Mouse (Mus musculus): Measurements from ENCODE around the gene Klhl31.

Gene Klhl31

DNA sequence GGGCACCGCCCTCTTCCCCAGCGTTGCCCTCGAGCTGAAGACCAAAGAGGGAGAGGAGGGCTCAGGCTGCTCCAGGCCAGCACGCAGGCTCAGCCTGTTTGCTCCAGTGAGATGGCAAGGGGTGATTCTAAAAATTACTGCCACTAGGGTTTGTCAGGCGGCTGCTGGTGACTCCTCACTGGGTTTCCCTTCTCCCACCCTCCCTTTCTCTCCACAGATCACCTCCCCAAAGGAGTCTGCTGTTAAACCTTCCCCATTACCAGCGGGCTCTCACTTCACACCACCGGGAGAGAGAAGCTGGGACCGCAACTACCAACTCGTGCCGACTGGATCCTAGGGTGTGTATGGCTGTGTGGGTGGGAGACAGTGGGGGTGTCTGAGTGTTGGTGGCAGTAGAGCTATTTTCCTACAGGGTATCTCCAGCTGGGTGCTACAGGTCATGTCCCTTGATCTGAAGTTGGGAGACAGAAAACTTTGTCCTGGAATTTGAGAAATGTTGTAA lies at the start of gene Klhl31:
Gene Klhl31 (plus strand): TSS at position 51 of the 502 bp plus-strand sequence.
- in situ Hi-C loops (cut with MboI; ENCODE audit: low pct_unique_long_range_greater_than_20kb in 1 of 2, low sequenced_read_pairs in 2 of 2, unreplicated experiment in 1 of 2): no loop called here

DNA sequence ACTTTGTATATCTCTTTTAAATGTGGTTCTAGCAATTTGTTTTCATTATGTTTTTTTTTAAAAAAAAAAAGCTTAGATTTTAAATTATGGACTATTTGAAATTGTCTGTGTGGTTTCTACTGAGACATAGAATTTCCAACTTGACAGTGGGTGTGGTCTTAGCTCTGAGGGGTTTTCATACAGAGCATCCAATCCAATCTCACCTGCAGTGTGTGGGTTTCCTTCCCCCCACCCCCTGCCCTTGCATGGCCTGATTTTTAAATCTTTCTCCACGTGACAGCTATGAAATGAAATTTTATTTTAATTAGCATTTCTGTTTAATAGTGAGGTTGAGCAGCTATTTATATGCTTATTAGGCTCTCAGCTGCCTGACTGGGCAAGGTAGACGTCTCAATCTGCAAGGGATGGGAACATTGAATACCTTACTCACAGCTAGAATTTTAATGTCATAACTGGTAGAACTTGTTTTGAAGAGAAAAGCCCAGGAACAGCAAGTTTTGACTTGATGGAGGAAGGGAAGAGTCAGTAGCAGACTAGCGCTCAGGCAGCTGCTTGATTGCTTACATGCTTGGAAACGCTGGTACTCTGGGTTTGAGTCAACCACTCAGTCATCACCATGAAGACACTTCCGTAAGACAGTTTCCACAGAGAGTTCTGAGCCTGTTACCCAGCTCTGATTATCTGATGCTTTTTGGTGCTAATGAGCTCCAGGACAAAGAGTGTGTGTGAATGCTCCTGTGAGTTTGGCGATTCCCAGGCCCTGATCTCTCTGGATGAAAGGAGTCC lies 49.3 kb upstream of the Klhl31 start:
- in situ Hi-C loops (cut with MboI; ENCODE audit: low pct_unique_long_range_greater_than_20kb in 1 of 2, low sequenced_read_pairs in 2 of 2, unreplicated experiment in 1 of 2): no loop called here

DNA sequence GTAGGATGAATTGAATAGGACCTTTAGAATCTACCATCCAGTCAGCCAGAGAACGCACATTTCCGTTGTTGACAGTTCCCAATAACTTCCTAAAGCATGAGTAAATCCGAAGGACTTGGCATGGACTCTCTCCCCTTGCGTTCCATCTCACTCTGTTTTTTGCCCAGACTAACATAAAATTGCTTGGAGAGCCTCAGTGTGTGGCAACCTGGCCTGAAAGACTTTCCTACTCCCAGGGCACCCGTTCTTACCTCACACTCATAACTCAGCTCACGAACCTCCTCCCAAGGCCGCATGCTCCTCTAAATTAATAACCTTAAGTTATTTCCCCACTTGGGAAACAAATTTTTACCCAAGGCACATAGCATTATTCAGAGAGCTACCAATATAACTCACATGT lies 48.7 kb upstream of the Klhl31 start:
- in situ Hi-C loops (cut with MboI; ENCODE audit: low pct_unique_long_range_greater_than_20kb in 1 of 2, low sequenced_read_pairs in 2 of 2, unreplicated experiment in 1 of 2): no loop called here

GRCm38 (mm10) chr9:77589496-77589895 lies 46.8 kb upstream of the Klhl31 start:
- in situ Hi-C loops (cut with MboI; ENCODE audit: low pct_unique_long_range_greater_than_20kb in 1 of 2, low sequenced_read_pairs in 2 of 2, unreplicated experiment in 1 of 2): no loop called here

- in situ Hi-C loops (cut with MboI; ENCODE audit: low pct_unique_long_range_greater_than_20kb in 1 of 2, low sequenced_read_pairs in 2 of 2, unreplicated experiment in 1 of 2): no loop called here
Observed at GRCm38 (mm10) chr9:77592423-77592822, 43.9 kb upstream of the Klhl31 start.

DNA sequence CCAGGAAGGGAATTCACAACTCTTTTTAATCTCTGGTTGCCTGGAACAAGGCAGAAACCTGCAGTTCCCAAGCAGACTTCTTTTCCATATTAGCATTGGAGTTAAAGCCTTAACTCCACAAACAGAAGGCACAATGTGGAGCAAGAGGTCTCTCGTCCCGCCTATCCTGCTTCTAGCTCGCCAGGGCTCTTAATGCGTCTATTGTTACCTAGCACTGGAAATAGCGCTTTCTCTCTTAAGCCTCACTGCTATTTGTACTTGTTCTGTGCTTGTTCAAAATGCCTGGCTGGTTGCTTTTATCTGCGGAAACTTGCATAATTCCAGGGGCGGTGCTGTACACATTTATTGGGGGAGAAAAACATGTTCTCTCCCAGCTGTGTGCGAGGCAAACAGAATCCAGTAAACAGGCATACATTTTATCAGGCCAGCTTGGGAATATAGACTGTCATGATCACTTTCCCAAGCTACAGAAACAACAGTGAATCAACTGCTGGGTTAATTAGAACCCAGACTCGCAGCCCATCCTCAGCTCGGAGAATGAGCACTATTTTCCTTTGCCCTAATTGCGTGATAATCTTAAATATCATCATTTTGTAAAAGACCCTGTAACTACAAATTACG lies 41.2 kb upstream of the Klhl31 start:
- in situ Hi-C loops (cut with MboI; ENCODE audit: low pct_unique_long_range_greater_than_20kb in 1 of 2, low sequenced_read_pairs in 2 of 2, unreplicated experiment in 1 of 2): no loop called here

DNA sequence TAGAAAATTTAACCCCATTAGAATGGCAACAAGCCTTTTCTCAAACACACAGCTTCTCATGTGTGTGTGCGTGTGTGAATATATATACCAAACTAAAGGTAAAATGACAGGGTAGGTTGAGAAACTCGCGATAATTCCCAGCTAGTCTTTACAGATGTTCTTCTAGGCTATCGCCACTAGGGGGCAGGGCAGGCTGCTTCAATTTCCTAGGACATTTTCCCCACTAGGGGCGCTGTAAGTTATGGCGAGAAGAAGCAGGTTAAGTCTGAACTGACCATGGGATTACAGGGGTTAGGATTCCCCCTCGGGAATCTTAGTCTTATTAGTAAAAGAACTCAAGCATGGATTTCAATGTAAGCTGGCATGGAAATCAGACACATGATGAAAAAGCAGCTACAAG lies 39.9 kb upstream of the Klhl31 start:
- in situ Hi-C loops (cut with MboI; ENCODE audit: low pct_unique_long_range_greater_than_20kb in 1 of 2, low sequenced_read_pairs in 2 of 2, unreplicated experiment in 1 of 2): no loop called here

DNA sequence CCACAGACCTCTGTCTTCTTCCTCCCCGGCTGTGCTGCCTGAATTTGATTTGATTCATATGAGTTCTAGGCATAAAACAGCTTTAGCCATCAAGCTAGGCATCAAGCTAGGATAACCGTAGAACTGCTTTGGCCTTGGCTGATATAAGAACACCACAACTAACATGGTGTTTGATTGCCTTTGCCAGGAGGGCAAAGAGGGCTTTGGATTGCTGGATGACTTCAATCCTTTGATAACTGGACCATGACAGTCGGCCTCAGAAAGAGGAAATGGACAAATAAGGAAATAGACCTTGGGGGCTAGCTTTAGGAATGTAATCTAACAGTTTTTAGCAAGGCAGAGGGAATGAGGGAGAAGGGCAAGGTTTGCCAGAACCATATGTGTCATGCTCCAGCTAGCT lies 37.7 kb upstream of the Klhl31 start:
- in situ Hi-C loops (cut with MboI; ENCODE audit: low pct_unique_long_range_greater_than_20kb in 1 of 2, low sequenced_read_pairs in 2 of 2, unreplicated experiment in 1 of 2): no loop called here

DNA sequence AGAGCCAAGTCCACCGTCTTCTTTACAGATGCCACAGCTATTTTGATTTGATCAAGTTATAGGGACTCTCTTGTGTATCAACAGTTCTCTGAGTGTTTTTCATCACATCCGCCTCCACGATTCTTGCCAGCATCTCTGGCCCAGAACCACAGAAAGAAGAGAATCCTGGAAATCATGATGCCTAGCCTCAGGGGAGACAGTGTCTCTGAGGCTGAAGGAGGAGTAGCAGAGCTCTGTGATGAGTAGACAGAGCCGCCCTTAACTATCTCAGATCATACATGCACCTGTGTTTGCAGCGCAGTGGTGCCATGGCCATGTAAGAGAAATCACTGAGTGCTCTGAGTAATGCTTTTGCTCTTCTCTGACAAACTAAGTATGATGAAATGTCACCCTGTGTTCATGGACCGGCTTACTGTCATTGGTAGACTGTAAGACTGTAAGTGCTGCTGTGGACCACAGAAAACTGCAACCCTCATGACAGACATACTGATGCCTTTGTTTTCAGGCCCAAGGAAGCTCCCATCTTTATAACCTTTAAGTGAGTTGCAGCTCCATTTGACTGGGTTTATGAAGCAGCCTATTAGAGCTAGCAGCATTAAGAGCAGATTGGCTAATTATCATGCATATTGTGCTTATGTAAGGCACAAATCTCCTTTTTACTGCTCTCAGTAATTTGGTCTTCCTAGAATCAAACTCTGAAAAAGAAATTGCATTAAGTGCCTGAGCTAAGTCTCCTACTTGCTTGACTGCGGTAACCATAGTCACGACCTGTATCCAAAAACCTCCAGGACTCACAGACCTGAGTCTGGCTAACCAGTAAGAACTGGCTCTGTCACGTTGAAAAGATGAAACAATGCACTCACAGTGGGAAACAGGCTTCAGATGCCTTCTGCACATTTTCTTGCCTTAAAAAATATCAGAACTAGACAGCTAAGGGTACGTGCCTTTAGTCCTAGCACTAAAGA lies 33.7 kb upstream of the Klhl31 start:
- in situ Hi-C loops (cut with MboI; ENCODE audit: low pct_unique_long_range_greater_than_20kb in 1 of 2, low sequenced_read_pairs in 2 of 2, unreplicated experiment in 1 of 2): loop anchor here in 1 of 2 experiments (25.0 kb wide), 1 partner anchor 410 kb away; no protein-coding TSS in a partner anchor

- in situ Hi-C loops (cut with MboI; ENCODE audit: low pct_unique_long_range_greater_than_20kb in 1 of 2, low sequenced_read_pairs in 2 of 2, unreplicated experiment in 1 of 2): loop anchor here in 1 of 2 experiments (25.0 kb wide), 1 partner anchor 408 kb away; no protein-coding TSS in a partner anchor
Observed at GRCm38 (mm10) chr9:77603965-77604509, 32.3 kb upstream of the Klhl31 start.

GRCm38 (mm10) chr9:77607295-77607694 lies 29.0 kb upstream of the Klhl31 start:
- in situ Hi-C loops (cut with MboI; ENCODE audit: low pct_unique_long_range_greater_than_20kb in 1 of 2, low sequenced_read_pairs in 2 of 2, unreplicated experiment in 1 of 2): loop anchor here in 1 of 2 experiments (25.0 kb wide), 1 partner anchor 405 kb away; no protein-coding TSS in a partner anchor

DNA sequence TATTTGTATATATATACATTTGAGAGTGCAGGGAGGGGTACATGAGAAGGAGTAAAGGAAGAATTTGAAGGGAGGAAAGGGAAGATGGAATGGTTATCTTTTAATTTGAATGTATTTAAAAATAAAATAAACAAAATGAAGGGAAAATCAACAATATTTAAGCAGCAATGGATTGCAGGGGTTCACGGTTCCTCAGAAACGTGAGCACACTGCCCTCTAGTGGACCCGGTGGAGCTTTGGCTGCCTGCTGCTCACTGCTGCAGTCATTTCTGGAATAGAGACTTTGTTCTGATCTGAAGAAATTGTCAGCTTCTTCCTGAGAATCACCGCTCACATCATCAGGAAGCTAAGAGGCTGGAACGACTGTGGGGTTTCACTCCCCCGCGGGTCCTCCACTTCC lies 28.5 kb upstream of the Klhl31 start:
- in situ Hi-C loops (cut with MboI; ENCODE audit: low pct_unique_long_range_greater_than_20kb in 1 of 2, low sequenced_read_pairs in 2 of 2, unreplicated experiment in 1 of 2): loop anchor here in 1 of 2 experiments (25.0 kb wide), 1 partner anchor 404 kb away; no protein-coding TSS in a partner anchor

- in situ Hi-C loops (cut with MboI; ENCODE audit: low pct_unique_long_range_greater_than_20kb in 1 of 2, low sequenced_read_pairs in 2 of 2, unreplicated experiment in 1 of 2): loop anchor here in 1 of 2 experiments (25.0 kb wide), 1 partner anchor 401 kb away; no protein-coding TSS in a partner anchor
Observed at GRCm38 (mm10) chr9:77610811-77611210, 25.5 kb upstream of the Klhl31 start.

DNA sequence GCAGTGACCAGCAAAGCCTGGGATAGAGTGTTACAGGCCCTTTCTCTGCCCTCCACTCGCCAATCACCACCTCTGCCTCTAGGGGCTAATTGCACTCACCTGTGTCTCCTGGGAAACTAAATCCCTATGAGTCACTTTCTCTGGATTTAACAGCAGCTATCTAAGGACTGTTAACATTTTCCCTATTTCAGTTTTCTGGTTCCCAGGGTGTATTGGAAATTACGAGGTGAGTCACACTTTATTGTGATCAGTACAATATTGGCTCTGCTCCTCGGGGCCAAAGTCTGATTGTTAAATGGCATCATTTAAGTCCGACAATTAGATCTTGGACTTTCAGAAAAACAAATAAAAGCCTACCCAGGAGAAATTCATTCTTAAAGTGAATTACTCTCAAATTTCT lies 24.0 kb upstream of the Klhl31 start:
- in situ Hi-C loops (cut with MboI; ENCODE audit: low pct_unique_long_range_greater_than_20kb in 1 of 2, low sequenced_read_pairs in 2 of 2, unreplicated experiment in 1 of 2): loop anchor here in 1 of 2 experiments (25.0 kb wide), 1 partner anchor 400 kb away; no protein-coding TSS in a partner anchor

- in situ Hi-C loops (cut with MboI; ENCODE audit: low pct_unique_long_range_greater_than_20kb in 1 of 2, low sequenced_read_pairs in 2 of 2, unreplicated experiment in 1 of 2): loop anchor here in 1 of 2 experiments (25.0 kb wide), 1 partner anchor 396 kb away; no protein-coding TSS in a partner anchor
Observed at GRCm38 (mm10) chr9:77615868-77616267, 20.4 kb upstream of the Klhl31 start.

DNA sequence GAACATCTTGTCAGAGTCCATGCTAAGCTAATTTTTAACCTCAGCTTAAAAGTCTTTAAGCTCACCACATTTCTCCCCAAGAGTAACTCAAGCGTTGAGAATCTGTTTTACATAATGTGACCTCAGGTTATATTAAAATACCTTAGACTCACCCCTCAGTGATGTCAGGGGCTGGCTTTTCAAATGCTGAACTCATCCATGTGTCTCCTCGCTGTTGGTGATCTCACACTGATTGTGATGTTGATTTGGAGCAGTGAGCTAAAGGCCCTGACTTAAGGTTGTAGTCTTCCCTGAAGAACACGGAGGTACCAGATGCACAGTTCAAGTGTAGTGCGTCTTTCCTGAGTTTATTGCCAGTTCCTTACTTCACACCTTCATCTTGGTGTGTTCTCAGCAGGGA lies 19.5 kb upstream of the Klhl31 start:
- in situ Hi-C loops (cut with MboI; ENCODE audit: low pct_unique_long_range_greater_than_20kb in 1 of 2, low sequenced_read_pairs in 2 of 2, unreplicated experiment in 1 of 2): loop anchor here in 1 of 2 experiments (25.0 kb wide), 1 partner anchor 396 kb away; no protein-coding TSS in a partner anchor

DNA sequence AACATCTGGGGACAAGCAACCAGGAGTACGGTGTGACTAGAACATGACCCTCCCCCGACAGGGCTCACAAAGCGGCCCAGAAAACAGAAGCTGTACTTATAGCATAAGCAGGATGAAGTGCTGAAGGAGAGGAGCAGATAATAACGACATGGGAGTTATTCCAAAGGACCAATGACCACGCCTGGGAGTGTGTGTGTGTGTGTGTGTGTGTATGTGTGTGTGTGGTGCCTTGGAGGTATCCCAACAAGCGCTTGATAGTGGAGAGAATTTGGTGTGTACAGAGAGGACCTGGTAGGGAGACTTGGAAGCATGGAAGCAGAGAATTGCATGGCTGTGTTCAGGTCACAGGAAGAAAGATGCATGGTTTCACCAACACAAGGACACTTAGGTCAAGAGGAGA lies 18.5 kb upstream of the Klhl31 start:
- in situ Hi-C loops (cut with MboI; ENCODE audit: low pct_unique_long_range_greater_than_20kb in 1 of 2, low sequenced_read_pairs in 2 of 2, unreplicated experiment in 1 of 2): loop anchor here in 1 of 2 experiments (25.0 kb wide), 1 partner anchor 395 kb away; no protein-coding TSS in a partner anchor

GRCm38 (mm10) chr9:77618392-77618791 lies 17.9 kb upstream of the Klhl31 start:
- in situ Hi-C loops (cut with MboI; ENCODE audit: low pct_unique_long_range_greater_than_20kb in 1 of 2, low sequenced_read_pairs in 2 of 2, unreplicated experiment in 1 of 2): loop anchor here in 1 of 2 experiments (25.0 kb wide), 1 partner anchor 394 kb away; no protein-coding TSS in a partner anchor
